Mouse (Mus musculus) megakaryocyte, embryonic 14.5 days (primary cell): ENCODE measurements around the gene Castor2.

ENCODE experiments used
- FLI1 ChIP-seq: IDR thresholded peaks from 2 replicates; pipeline ENCODE4 v1.6.1; 2012; ENCODE audit warnings: low read length, inconsistent platforms, mixed read lengths
- GATA1 ChIP-seq: IDR thresholded peaks from 3 replicates; pipeline ENCODE4 v1.6.1; 2012; ENCODE audit warnings: mixed read lengths, low read length, inconsistent platforms, borderline replicate concordance

GRCm38 (mm10) chr5:134101883-134102282 is 2.4 kb downstream of the Castor2 start:
- TF ChIP-seq GATA1 = no peak
- no peak for TF ChIP-seq FLI1
